Mouse (Mus musculus) cortical plate, adult 2 months (tissue): ENCODE data around the gene Rack1.
"Not testable (repeated sequence)": the region's sequence is repeated elsewhere in the genome, so short reads cannot be mapped to it uniquely, and the experiment has no call there.

ENCODE experiments used
- CTCF ChIP-seq: fragments of 200-500 bp; IDR thresholded peaks from 2 replicates; pipeline ENCODE4 v1.5.1; 2011; ENCODE audit warnings: mild to moderate bottlenecking, control low read depth, low read length; ENCODE audit not compliant: insufficient read depth; ENCODE audit errors: extremely low read depth
- POLR2A ChIP-seq: fragments of 200-500 bp; IDR thresholded peaks from 2 replicates; pipeline ENCODE4 v1.6.1; 2011; ENCODE audit warnings: mild to moderate bottlenecking, low read length, control low read depth; ENCODE audit not compliant: insufficient read depth; ENCODE audit errors: extremely low read depth

- not testable (repeated sequence) for TF ChIP-seq POLR2A, CTCF
These were observed 21.2 kb downstream of the Rack1 start for GRCm38 (mm10) chr11:48821299-48821698.
